Mouse (Mus musculus): ENCODE data around the gene Xlr3a.

- TF ChIP-seq MXI1 (IDR thresholded peaks at IDR 0.05; ENCODE audit: low read depth, low read length) (no peak), EP300 (IDR thresholded peaks at IDR 0.05; ENCODE audit: low read length) (no peak), CTCF (conservative IDR thresholded peaks at IDR 0.05 in 1 of 2, IDR thresholded peaks at IDR 0.05 in 1 of 2; ENCODE audit: low read depth in 2 of 2, low read length in 2 of 2) (no peak), USF1 (IDR thresholded peaks at IDR 0.05; ENCODE audit: low read depth, low read length) (no peak), POLR2A (IDR thresholded peaks at IDR 0.05; ENCODE audit: low read depth, low read length) (no peak), ZNF384 (IDR thresholded peaks at IDR 0.05; ENCODE audit: low read depth, low read length) (no peak), TBP (conservative IDR thresholded peaks at IDR 0.05; ENCODE audit: low read depth, low read length) (no peak), RCOR1 (conservative IDR thresholded peaks at IDR 0.05; ENCODE audit: low read depth, low read length) (no peak), MAX (IDR thresholded peaks at IDR 0.05; ENCODE audit: low read length) (no peak), MAZ (IDR thresholded peaks at IDR 0.05; ENCODE audit: low read depth, low read length) (no peak)
These were observed 32.5 kb downstream of the Xlr3a start, which contains the start of gene Pnma3 for GRCm38 (mm10) chrX:73064415-73064793.
